Mouse (Mus musculus) forebrain, embryonic 14.5 days (tissue): ENCODE results near the gene Rpl10a. TPM values are rescaled to one million over a fixed set of nuclear protein-coding genes. Genes with fewer than 3 reads are reported as not detected.

Experiments
- ATAC-seq: fragments of 200-750 bp; cut with Nextera tagmentation; 2 replicates; pipeline ENCODE4 v1.8.0; 2017; ENCODE audit warnings: mild to moderate bottlenecking, moderate library complexity
- DNase-seq: peaks from one replicate; pipeline ENCODE4 v3.0.0-alpha.2; 2015; ENCODE audit warnings: low spot score
- H3K27ac ChIP-seq: fragments of 300-500 bp; sonication (generic); 2 replicates; pipeline ENCODE4 v1.5.1; 2014; ENCODE audit warnings: low read depth, mild to moderate bottlenecking, control low read depth, low read length, moderate library complexity
- H3K27me3 ChIP-seq: fragments of 300-500 bp; sonication (generic); replicated peaks from 2 replicates; pipeline ENCODE4 v1.6.1; 2014; ENCODE audit warnings: low read length, control low read depth, mixed read lengths; ENCODE audit not compliant: control insufficient read depth, insufficient read depth
- H3K36me3 ChIP-seq: fragments of 300-500 bp; sonication (generic); 2 replicates; pipeline ENCODE4 v1.6.1; 2014; ENCODE audit warnings: low read length, control low read depth; ENCODE audit not compliant: control insufficient read depth, insufficient read depth
- H3K4me1 ChIP-seq: fragments of 300-500 bp; sonication (generic); 2 replicates; pipeline ENCODE4 v1.6.1; 2014; ENCODE audit warnings: antibody characterized with exemption, low read length, control low read depth; ENCODE audit not compliant: control insufficient read depth, insufficient read depth
- H3K4me2 ChIP-seq: fragments of 300-500 bp; sonication (generic); 2 replicates; pipeline ENCODE4 v1.6.1; 2014; ENCODE audit warnings: mild to moderate bottlenecking, control low read depth, low read length
- H3K4me3 ChIP-seq: fragments of 300-500 bp; sonication (generic); 2 replicates; pipeline ENCODE4 v1.5.1; 2014; ENCODE audit warnings: low read depth, low read length, control low read depth
- H3K9ac ChIP-seq: fragments of 300-500 bp; sonication (generic); 2 replicates; pipeline ENCODE4 v1.6.1; 2014; ENCODE audit warnings: mild to moderate bottlenecking, low read length, control low read depth, moderate library complexity
- H3K9me3 ChIP-seq: fragments of 300-500 bp; sonication (generic); replicated peaks from 2 replicates; pipeline ENCODE4 v1.6.1; 2016; ENCODE audit warnings: low read length, control low read depth, mixed read lengths; ENCODE audit not compliant: control insufficient read depth
- WGBS: fragments of 180-500 bp; shearing (Covaris S2); extraction: QIAGEN DNeasy Blood & Tissue Kit; methylation state at CpG from one replicate; pipeline ENCODE4 v1.1.7; 2014; 5-methylcytosine and 5-hydroxymethylcytosine counted together
- polyA plus RNA-seq: library from polyadenylated mRNA; unstranded; fragments of >200 nt; fragmentation: Nextera tagmentation; extraction: Ambion mirVana; gene quantifications from 2 replicates; pipeline ENCODE4 v1.2.1, GENCODE M21; 2014

Gene Rpl10a
- polyA plus RNA-seq, 1 experiment from 2014 or later: 532 TPM

DNA sequence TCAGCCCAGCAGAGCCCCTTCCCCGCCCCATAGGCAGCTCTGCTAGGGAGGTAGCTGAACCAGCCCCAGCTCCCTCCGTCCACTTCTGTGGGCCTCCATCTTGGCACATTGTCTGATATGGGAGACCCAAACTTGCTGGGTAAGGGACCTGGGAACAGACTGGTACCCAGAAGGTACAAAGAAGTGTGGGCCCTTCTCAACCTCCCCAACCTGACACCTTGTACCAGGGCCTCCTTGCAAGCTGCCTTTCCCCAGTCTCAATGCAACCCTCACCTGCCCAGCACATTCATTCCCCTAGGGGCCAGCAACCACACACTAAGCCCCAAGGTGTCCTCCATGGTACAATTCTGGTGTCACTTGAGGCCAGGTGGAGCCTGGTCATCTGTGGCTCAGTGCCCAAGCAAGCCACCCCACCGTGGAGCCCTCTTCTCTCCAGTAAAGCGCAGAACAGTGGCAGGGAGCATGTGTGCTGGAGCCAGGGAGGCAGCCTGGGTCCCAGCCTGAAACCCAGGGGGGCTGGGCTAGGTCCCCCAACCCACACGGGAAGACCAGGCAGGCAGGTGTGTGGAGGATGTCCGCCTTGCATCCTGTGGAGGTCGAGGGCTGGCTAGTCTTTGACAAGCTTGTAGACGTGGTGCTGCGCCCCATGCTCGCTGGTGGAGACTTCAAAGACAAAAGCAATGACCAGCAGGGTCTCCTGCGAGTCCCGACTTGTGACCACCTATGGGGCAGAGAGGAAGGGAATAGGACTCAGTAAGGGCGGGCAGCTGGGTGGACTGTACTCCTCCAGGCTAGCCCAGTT is 4.0 kb downstream of the Rpl10a start:
- no peak overlapping the region for H3K27ac ChIP-seq
- DNase-seq: no peak
- no peak overlapping the region for H3K9ac ChIP-seq
- H3K4me3 ChIP-seq: no peak overlapping the region
- 48% methylated on average over 12 of the region's 13 CpGs for WGBS
- H3K4me1 ChIP-seq: peaks cover 14% of the 10 kb centered on the region
- H3K9me3 ChIP-seq: no peaks in the 10 kb centered on the region
- no peak overlapping the region for H3K4me2 ChIP-seq
- peaks cover 38% of the 10 kb centered on the region for H3K36me3 ChIP-seq
- no peaks in the 10 kb centered on the region for H3K27me3 ChIP-seq
- ATAC-seq: no peak

DNA sequence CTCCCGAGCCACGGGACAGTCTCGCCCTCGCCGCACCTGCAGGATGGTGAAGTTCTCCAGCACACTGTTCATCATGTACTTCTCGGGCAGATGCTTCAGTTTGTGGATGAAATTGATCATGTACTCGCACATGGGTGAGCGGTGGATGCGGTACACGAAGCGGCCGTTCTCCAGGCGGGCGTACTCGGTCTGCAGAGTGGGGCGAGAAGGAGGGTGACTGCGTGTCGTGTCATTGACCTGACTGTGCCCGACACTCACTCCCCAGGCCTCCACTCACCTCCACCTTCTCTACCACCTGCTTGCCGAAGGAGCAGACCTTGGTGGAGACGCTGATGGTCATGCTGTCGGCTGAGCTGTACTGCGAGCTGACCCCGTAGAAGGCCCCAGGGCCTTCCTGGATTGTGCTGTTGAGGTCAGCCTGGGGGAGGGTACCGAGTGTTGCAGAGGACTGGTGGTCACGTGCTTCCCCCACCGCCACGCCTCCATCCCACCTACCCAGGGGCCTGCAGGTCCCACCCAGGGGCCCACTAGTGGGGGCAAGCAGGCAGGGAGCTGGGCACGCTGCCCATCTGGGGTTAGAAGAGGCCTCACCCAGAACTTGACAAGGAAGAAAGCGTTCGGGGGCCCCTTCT is 4.8 kb downstream of the Rpl10a start:
- H3K9ac ChIP-seq: no peak overlapping the region
- H3K27me3 ChIP-seq: no peaks in the 10 kb centered on the region
- peaks cover 9% of the 10 kb centered on the region for H3K4me1 ChIP-seq
- no peaks in the 10 kb centered on the region for H3K9me3 ChIP-seq
- H3K36me3 ChIP-seq: peaks cover 38% of the 10 kb centered on the region
- no peak overlapping the region for H3K27ac ChIP-seq
- 67% methylated on average over 31 of the region's 31 CpGs for WGBS
- DNase-seq (no peak), ATAC-seq (no peak)
- H3K4me3 ChIP-seq: no peak overlapping the region
- H3K4me2 ChIP-seq: no peak overlapping the region

DNA sequence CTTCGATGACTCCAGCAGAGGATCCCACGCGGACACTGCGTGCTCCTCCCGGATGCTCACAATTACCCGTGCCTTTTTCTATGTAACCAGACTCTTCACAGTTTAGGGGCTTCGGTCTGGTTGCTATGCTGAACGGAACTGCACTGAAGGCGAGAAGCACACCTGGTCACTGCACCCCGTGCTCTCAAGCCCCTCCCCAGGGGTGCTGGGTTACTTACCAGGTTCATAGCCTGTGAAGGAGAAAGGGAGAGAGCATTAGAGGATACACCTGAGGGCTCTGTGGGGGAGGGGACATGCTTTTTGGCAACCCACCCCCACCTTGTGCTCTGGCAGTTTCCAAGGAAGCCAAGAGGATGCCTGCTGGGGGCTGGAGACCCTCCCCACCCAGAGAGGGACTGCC is 7.0 kb downstream of the Rpl10a start:
- Histone ChIP-seq H3K4me3 (no peak overlapping the region), H3K36me3 (peaks cover 28% of the 10 kb centered on the region), H3K4me2 (no peak overlapping the region), H3K9ac (no peak overlapping the region), H3K27me3 (no peaks in the 10 kb centered on the region), H3K4me1 (no peaks in the 10 kb centered on the region), H3K9me3 (no peaks in the 10 kb centered on the region), H3K27ac (no peak overlapping the region)
- ATAC-seq (no peak), DNase-seq (no peak)
- 75% methylated on average over 10 of the region's 10 CpGs for WGBS

DNA sequence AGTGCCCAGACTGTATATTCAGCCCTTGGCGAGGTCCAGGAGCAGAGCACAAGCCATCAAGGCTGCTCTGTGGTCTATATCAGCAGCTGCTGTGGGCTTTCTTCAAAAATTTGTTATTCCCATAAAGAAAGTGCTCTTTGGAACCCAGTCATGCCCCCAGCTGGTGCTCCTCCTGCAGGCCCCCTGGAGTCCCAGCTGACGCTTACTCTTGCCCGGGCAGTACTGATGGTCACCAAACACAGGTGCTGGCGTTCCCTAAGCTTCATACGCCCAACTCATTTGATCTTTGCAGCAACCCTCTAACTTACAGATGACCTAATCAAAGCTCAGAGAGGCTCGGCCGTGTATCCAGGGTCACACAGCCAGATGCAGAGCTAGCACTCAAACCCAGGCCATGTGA is 9.3 kb downstream of the Rpl10a start:
- Histone ChIP-seq H3K4me1 (peaks cover 11% of the 10 kb centered on the region), H3K9ac (no peak overlapping the region), H3K36me3 (peaks cover 10% of the 10 kb centered on the region; the same call in 1 of the 2 replicates), H3K27ac (no peak overlapping the region), H3K4me3 (no peak overlapping the region), H3K9me3 (no peaks in the 10 kb centered on the region), H3K4me2 (no peak overlapping the region), H3K27me3 (no peaks in the 10 kb centered on the region)
- WGBS: 94% methylated on average over 7 of the region's 7 CpGs
- DNase-seq (no peak), ATAC-seq (no peak)

DNA sequence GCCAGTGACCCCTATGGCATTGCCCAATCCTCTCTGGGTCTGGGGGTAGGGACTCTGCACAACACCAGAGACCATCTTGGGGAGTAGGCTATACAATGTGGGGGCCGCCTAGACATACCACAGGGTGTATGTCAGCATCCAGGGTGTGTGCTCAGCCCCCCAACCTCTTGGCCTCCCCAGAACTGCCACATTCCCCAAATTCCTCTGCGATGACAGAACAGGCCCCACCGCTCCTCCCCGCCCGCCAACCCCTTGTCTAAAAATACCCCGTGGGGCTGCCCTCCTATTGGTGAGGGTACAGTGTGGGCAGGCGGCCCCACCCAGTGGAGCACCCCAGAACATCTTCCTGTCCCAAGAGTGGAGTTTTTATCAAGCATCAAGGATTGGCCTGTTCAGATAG is 12.3 kb downstream of the Rpl10a start:
- Histone ChIP-seq H3K4me2 (peak overlapping the region; percentile 50), H3K4me3 (no peak overlapping the region), H3K27me3 (no peaks in the 10 kb centered on the region), H3K36me3 (no peaks in the 10 kb centered on the region), H3K27ac (0 out of 2 replicates have a peak overlapping the region, but pooled peaks have one; percentile 14), H3K9ac (peak overlapping the region; percentile 49), H3K4me1 (peaks cover 11% of the 10 kb centered on the region), H3K9me3 (no peaks in the 10 kb centered on the region)
- 78% methylated on average over 7 of the region's 7 CpGs for WGBS
- ATAC-seq: peak; percentile 33
- DNase-seq: no peak

DNA sequence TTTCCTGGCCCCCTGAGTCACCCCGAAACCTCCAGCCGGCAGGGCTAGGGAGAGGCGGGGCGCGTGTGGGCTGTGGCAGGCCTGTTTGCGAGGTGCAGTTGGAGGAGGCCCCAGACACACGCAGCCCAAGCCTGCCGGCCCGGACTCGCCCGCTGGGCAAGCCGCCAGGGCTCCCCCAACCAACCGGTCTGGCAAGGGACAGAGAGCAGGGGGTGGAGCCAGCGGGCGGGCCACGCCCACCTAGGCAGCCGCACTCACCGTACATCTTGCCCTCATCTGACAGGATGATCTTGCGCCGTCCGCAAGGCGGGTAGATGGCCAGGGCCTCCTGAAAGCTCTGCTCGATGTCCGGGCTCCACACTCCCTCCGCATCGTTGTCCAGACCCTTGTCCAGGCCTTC is 12.8 kb downstream of the Rpl10a start:
- Histone ChIP-seq H3K4me2 (peak overlapping the region; percentile 50), H3K27ac (0 out of 2 replicates have a peak overlapping the region, but pooled peaks have one; percentile 14), H3K36me3 (no peaks in the 10 kb centered on the region), H3K27me3 (no peaks in the 10 kb centered on the region), H3K4me3 (peak overlapping the region; percentile 14; the same call in 1 of the 2 replicates), H3K9ac (peak overlapping the region; percentile 49), H3K9me3 (no peaks in the 10 kb centered on the region), H3K4me1 (peaks cover 15% of the 10 kb centered on the region)
- DNase-seq: peak; percentile 85
- WGBS: 2% methylated on average over 26 of the region's 26 CpGs
- peak; percentile 84 for ATAC-seq

DNA sequence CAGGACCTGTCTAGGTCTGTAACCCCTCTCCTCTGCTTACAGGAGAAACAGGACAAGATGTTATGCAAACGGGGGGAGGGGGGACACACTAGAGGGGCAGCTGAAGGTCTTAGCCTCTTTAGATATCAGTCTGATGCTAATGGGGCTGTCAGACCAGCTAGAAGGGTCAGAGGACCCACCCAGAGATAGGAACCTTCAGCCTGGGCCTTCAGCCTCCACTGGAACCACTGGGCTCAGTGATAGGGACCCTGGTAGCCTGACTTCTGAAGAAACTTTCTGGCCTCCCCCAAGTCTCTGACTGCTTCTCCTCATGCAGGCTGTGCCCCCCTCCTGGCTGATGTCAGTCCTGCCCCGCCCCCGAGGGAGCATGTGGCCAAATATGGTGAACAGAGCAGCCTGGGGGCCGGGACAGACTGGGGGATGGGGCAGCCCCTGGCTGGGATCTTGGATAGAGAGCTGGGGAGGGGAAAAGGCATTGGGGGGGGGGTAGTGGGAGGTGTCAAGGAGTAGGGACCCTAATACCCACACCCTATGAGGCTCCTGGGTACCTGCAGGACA is 15.9 kb downstream of the Rpl10a start:
- H3K9ac ChIP-seq: no peak overlapping the region
- H3K27ac ChIP-seq: no peak overlapping the region

DNA sequence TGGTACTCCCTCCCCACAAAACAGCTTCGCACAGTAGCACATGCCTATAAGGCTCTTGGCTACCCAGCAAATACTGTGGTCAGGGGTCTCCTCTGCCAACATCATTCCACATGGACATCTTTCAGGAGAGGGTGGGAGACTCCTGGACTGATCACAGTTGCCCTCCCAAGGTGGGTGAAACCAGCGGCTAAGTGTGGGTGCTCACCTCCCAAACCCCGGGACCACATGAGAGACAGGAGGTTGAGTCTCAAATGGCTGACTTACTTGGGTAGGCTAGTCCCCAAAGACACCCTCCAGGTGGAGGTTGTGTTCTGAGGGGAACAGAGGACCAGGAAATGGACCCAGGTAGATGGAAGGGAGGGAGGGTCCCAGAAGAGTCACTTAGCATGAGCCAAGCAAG is 16.4 kb downstream of the Rpl10a start:
- Histone ChIP-seq H3K4me1 (peaks cover 24% of the 10 kb centered on the region), H3K9ac (no peak overlapping the region), H3K4me2 (no peak overlapping the region), H3K36me3 (no peaks in the 10 kb centered on the region), H3K9me3 (no peaks in the 10 kb centered on the region), H3K4me3 (no peak overlapping the region), H3K27ac (no peak overlapping the region), H3K27me3 (no peaks in the 10 kb centered on the region)
- ATAC-seq (no peak), DNase-seq (no peak)
- WGBS: 56% methylated on average over 3 of the region's 3 CpGs

More for the DNA sequence above, 15.9 kb downstream of the Rpl10a start:
- Histone ChIP-seq H3K9me3 (no peaks in the 10 kb centered on the region), H3K4me3 (no peak overlapping the region), H3K4me2 (no peak overlapping the region), H3K36me3 (no peaks in the 10 kb centered on the region), H3K4me1 (peaks cover 19% of the 10 kb centered on the region), H3K27me3 (no peaks in the 10 kb centered on the region)
- DNase-seq (no peak), ATAC-seq (no peak)
- WGBS: 36% methylated on average over 4 of the region's 4 CpGs

DNA sequence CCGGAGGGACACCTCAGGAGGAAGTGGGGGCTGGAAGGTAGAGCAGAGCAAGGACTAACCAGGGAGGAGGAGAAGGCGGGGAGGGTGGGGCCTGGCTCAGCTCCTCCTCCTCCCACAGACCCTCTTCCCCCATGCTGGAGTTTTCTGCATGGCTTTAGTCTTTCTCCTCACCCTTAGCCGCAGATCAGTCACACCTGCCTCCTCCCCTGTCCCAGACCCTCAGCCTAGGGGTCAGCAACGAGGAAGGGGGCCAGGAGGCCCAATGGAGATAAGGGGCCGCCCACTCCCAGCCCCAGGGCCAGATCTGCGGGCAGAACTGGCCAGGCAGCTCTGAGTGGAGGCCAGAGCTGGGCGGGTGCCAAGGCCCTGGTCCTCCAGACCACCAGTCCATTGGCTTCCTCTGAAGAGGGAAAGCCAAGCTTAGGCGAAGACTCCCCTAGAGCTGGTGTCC is 17.0 kb downstream of the Rpl10a start:
- no peaks in the 10 kb centered on the region for H3K36me3 ChIP-seq
- ATAC-seq (no peak), DNase-seq (no peak)
- H3K9me3 ChIP-seq: no peaks in the 10 kb centered on the region
- H3K4me1 ChIP-seq: peaks cover 24% of the 10 kb centered on the region
- H3K9ac ChIP-seq: no peak overlapping the region
- no peak overlapping the region for H3K4me3 ChIP-seq
- H3K4me2 ChIP-seq: no peak overlapping the region
- WGBS: 25% methylated on average over 7 of the region's 8 CpGs
- H3K27ac ChIP-seq: no peak overlapping the region
- H3K27me3 ChIP-seq: no peaks in the 10 kb centered on the region
